Mouse (Mus musculus) midbrain, embryonic 16.5 days (tissue): Measurements from ENCODE around the gene Tspan11. TPM values are rescaled to one million over a fixed set of nuclear protein-coding genes. Genes with fewer than 3 reads are reported as not detected.
A peak's percentile ranks its signal among the peaks of the same experiment; 100 is the strongest.

Experiments
- ATAC-seq: fragments of 200-750 bp; cut with Nextera tagmentation; 2 replicates; pipeline ENCODE4 v1.8.0; 2017; ENCODE audit warnings: moderate TSS enrichment
- H3K27ac ChIP-seq: fragments of 300-500 bp; sonication (generic); 2 replicates; pipeline ENCODE4 v1.5.1; 2014; ENCODE audit warnings: mild to moderate bottlenecking, low read length, mixed read lengths
- H3K27me3 ChIP-seq: fragments of 300-500 bp; sonication (generic); 2 replicates; pipeline ENCODE4 v1.6.1; 2014; ENCODE audit warnings: low read depth, low read length, mixed read lengths; ENCODE audit not compliant: control insufficient read depth, insufficient read depth
- H3K36me3 ChIP-seq: fragments of 300-500 bp; sonication (generic); 2 replicates; pipeline ENCODE4 v1.6.1; 2014; ENCODE audit warnings: mild to moderate bottlenecking, low read length, moderate library complexity, mixed read lengths; ENCODE audit not compliant: control insufficient read depth, insufficient read depth
- H3K4me1 ChIP-seq: fragments of 300-500 bp; sonication (generic); 2 replicates; pipeline ENCODE4 v1.6.1; 2014; ENCODE audit warnings: mild to moderate bottlenecking, low read length, mixed read lengths; ENCODE audit not compliant: control insufficient read depth, insufficient read depth
- H3K4me2 ChIP-seq: fragments of 300-500 bp; sonication (generic); 2 replicates; pipeline ENCODE4 v1.6.1; 2014; ENCODE audit warnings: mild to moderate bottlenecking, low read length, mixed read lengths
- H3K4me3 ChIP-seq: fragments of 300-500 bp; sonication (generic); 2 replicates; pipeline ENCODE4 v1.5.1; 2014; ENCODE audit warnings: low read depth, mild to moderate bottlenecking, low read length, moderate library complexity, mixed read lengths
- H3K9ac ChIP-seq: fragments of 300-500 bp; sonication (generic); 2 replicates; pipeline ENCODE4 v1.6.1; 2014; ENCODE audit warnings: low read depth, low read length, mixed read lengths
- H3K9me3 ChIP-seq: fragments of 300-500 bp; sonication (generic); replicated peaks from 2 replicates; pipeline ENCODE4 v1.6.1; 2014; ENCODE audit warnings: mild to moderate bottlenecking, low read length, mixed read lengths; ENCODE audit not compliant: control insufficient read depth, poor library complexity, severe bottlenecking
- WGBS: fragments of 180-500 bp; shearing (Covaris S2); extraction: QIAGEN DNeasy Blood & Tissue Kit; methylation state at CpG from one replicate; pipeline ENCODE4 v1.1.7; 2014; 5-methylcytosine and 5-hydroxymethylcytosine counted together
- polyA plus RNA-seq: library from polyadenylated mRNA; unstranded; fragments of >200 nt; fragmentation: Nextera tagmentation; extraction: Ambion mirVana; gene quantifications from 2 replicates; pipeline ENCODE4 v1.2.1, GENCODE M21; 2015

Tspan11 gene
- polyA plus RNA-seq = 5.5 and 5.7 TPM in 2 replicates

DNA sequence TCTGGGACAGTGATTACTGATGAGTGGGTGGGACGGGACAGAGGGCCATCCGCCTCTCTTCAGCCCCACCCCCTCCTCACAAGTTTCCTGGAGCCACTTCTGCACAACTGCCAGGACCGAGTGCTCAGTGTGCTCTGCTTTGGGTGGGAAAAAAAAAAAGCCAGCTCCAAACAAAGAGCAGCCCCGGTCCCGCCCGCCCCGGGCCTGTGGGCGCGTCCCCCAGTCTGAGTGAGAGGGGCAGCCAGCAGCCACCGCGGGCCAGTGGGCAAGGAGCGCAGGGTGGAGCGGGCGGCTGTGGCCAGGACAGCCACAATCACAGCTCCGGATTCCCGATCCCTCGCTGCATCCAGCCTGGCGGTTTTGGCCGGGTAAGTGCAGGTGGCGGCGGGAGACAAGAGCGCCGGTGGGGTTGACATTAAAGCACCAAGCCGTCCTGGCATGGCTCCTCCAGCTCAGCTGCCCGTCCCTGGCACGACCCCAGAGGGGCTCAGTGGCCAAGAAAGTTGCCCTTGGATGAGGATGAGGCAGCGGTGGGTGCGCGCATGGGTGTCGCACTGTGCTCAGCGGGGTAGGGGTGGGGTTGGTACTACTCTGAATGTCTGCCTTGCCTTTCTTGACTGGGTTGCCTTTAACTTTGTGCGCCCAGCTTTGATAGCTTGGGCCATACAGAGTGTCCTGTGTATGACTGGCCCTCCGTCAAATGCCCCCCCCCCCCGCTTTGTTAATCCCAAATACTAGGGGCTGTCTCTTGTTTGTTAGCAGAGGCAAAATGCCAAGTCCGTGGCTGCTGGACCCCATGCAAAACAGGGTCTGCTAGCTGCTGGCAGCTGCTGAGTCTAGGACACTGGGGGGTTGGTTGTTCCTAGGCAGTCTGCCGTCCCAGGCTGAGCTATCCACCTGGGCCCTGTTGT, at the start of gene Tspan11:
Gene Tspan11 (plus strand): TSS at position 79 of the 911 bp plus-strand sequence.
- Histone ChIP-seq H3K9me3 (no peaks in the 10 kb centered on the region), H3K4me3 (peak within 1 kb of the TSS; percentile 52), H3K9ac (peak within 1 kb of the TSS; percentile 78), H3K4me1 (peaks cover 14% of the 10 kb centered on the region), H3K27me3 (no peaks in the 10 kb centered on the region; the same call in 1 of the 2 replicates), H3K4me2 (peak within 1 kb of the TSS; percentile 90), H3K36me3 (no peaks in the 10 kb centered on the region), H3K27ac (peak within 1 kb of the TSS; percentile 66)
- under 1% methylated on average over 31 of the region's 36 CpGs for WGBS
- peak; percentile 87 for ATAC-seq

DNA sequence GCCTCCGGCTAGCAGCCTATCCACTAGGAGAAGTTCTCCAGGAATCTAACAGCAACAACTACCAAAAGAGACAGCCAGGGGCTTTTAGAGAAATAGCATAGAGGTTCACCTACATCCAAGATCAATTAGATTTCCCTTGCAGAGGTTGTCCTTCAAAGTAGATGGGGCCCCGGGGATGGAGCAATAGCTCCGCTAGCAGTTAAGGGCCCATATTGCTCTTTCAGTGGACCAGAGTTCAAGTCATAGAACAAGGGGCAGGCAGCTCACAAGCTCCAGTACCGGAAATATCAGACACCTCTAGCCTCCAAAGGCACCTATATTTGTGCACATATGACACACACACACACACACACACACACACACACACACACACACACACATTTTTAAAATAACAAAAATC, 49.5 kb upstream of the Tspan11 start:
- H3K4me2 ChIP-seq = no peak overlapping the region
- H3K9me3 ChIP-seq = no peaks in the 10 kb centered on the region; the same call in 1 of the 2 replicates
- H3K9ac ChIP-seq = no peak overlapping the region
- H3K36me3 ChIP-seq = no peaks in the 10 kb centered on the region
- ATAC-seq = no peak
- WGBS = 97% methylated on average over 4 of the region's 4 CpGs
- no peaks in the 10 kb centered on the region for H3K4me1 ChIP-seq
- H3K27me3 ChIP-seq = no peaks in the 10 kb centered on the region
- H3K27ac ChIP-seq = no peak overlapping the region
- no peak overlapping the region for H3K4me3 ChIP-seq

DNA sequence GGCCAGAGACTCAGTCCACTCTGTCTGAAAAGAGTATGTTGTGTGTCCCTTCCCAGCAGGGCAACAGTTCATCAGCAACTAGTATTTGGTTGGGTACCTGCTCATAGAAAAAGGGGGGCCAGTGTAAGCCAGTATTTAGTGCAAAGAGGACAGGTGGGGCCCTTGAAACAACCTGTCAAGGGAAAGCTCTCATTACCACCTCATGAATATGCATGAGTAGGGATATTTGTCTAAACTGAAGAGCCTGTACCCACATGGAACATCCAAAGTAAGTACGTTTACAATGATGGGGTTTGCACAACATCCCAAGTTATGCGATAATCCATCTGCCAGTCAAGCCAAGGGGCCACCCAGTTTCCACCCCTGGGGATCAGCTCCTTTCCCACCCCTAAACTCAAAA, 47.9 kb upstream of the Tspan11 start:
- WGBS = 78% methylated on average over 2 of the region's 2 CpGs
- no peaks in the 10 kb centered on the region for H3K36me3 ChIP-seq
- ATAC-seq = no peak
- H3K9me3 ChIP-seq = no peaks in the 10 kb centered on the region; the same call in 1 of the 2 replicates
- no peaks in the 10 kb centered on the region for H3K4me1 ChIP-seq
- H3K27me3 ChIP-seq = no peaks in the 10 kb centered on the region
- H3K9ac ChIP-seq = no peak overlapping the region
- H3K27ac ChIP-seq = no peak overlapping the region
- H3K4me2 ChIP-seq = no peak overlapping the region
- no peak overlapping the region for H3K4me3 ChIP-seq

DNA sequence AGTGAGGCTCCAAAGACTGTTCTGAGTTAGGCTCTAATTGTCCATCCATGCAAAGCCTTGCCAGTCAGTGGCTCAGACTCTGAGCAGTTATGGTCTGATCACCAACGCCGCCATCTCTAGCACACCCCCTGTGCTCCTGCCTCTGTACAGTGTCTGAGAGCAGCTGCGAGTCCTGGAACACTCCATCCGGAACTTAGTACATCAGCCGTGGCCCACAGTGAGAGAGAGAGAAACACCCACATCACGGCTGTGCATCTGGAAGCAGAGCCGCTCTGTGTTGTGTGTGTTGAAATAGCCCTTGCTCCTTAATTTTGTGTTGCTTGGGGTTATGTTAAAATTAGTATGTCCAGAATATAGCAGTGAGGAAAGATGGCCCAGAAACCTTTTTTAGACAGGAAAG, 47.2 kb upstream of the Tspan11 start:
- WGBS = 78% methylated on average over 7 of the region's 7 CpGs
- no peaks in the 10 kb centered on the region; the same call in 1 of the 2 replicates for H3K9me3 ChIP-seq
- H3K4me3 ChIP-seq = no peak overlapping the region
- no peaks in the 10 kb centered on the region for H3K36me3 ChIP-seq
- no peak for ATAC-seq
- H3K27me3 ChIP-seq = no peaks in the 10 kb centered on the region
- no peak overlapping the region for H3K9ac ChIP-seq
- no peak overlapping the region for H3K4me2 ChIP-seq
- H3K4me1 ChIP-seq = no peaks in the 10 kb centered on the region
- no peak overlapping the region for H3K27ac ChIP-seq

DNA sequence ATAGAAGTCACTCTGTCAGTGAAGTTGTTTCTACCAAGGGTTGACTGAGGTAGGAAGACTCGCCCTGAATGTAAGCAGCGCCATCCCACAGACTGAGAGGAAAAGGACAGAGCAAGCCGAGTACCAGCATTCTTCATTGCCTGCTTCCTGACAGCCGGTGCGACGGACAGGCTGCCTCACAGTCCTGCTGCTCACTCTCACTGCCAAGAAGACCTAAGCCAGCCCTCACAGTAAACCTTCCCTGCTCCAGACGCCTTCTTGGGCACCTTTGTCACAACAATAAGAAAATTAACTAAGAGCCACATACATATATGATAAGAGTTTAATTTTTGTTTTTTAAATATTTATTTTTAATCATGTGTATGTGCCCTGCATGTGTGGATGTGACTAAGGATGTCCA, 46.1 kb upstream of the Tspan11 start:
- 71% methylated on average over 7 of the region's 7 CpGs for WGBS
- Histone ChIP-seq H3K9ac (no peak overlapping the region), H3K36me3 (no peaks in the 10 kb centered on the region), H3K4me2 (no peak overlapping the region), H3K27ac (no peak overlapping the region), H3K4me3 (no peak overlapping the region), H3K9me3 (no peaks in the 10 kb centered on the region; the same call in 1 of the 2 replicates), H3K4me1 (no peaks in the 10 kb centered on the region), H3K27me3 (no peaks in the 10 kb centered on the region)
- ATAC-seq = no peak

DNA sequence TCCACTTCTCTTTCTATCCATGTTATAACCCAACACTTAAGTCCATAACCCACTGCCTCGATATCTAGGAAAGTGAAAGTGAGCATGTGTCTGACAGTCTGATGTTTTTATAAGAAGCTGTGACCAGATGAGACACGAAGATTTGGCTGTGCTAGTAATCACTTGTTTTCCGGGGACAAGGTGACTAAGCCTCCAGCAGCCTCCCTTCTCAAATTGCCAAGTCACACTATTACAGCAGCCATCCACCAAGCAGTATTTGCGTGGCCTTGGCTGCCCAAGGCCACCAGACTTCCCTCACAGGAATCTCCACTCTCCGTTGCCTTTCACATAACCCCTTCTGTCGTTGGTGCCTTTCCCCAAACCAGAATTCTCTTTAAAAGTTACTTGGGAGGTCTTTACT, 40.9 kb upstream of the Tspan11 start:
- Histone ChIP-seq H3K4me2 (no peak overlapping the region), H3K4me1 (no peaks in the 10 kb centered on the region), H3K36me3 (no peaks in the 10 kb centered on the region), H3K4me3 (no peak overlapping the region), H3K27ac (no peak overlapping the region), H3K27me3 (peaks cover 2% of the 10 kb centered on the region; the same call in 1 of the 2 replicates), H3K9me3 (no peaks in the 10 kb centered on the region; the same call in 1 of the 2 replicates), H3K9ac (no peak overlapping the region)
- ATAC-seq = no peak
- 89% methylated on average over 6 of the region's 6 CpGs for WGBS

DNA sequence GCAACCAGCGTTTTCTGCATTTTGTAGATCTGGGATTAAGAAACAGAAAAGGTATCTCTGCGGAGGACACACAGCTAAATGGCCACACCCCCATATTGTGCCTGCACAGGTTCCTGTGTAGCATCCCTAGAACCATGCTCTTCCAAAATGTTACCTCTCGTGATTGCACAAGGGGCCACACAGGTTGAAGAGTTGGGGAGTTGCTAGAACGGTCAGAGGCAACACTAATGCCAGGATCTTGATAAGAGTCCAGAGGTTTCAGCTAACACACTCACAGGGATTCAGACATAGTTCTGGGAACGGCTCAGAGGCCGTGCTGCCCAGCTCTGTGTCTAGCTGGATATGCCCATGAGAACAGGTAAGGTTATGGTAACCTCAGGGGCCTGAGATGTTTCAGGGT, 37.9 kb upstream of the Tspan11 start:
- Histone ChIP-seq H3K4me3 (no peak overlapping the region), H3K9ac (no peak overlapping the region), H3K27me3 (peaks cover 2% of the 10 kb centered on the region; the same call in 1 of the 2 replicates), H3K36me3 (no peaks in the 10 kb centered on the region), H3K4me1 (peaks cover 7% of the 10 kb centered on the region), H3K4me2 (no peak overlapping the region), H3K27ac (no peak overlapping the region), H3K9me3 (no peaks in the 10 kb centered on the region)
- ATAC-seq = no peak
- 84% methylated on average over 6 of the region's 6 CpGs for WGBS

DNA sequence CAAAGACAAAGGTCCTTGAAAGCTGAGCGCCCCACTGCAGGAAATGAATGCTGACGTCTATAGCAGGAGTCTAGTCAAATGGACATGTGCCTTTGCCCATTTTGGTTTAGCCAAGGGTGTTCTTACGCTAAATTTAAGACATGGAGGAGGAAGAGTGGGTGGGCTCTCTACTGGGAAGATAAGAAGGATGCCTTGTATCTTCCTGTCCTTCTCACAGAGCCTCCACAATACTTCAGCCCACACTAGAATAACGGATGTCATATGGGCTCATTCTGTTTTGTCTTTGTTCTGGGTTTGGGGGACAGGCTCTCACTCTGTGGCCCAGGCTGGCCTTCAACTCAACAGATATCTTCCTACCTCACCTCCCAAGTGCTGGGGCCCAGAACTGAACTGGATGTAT, 35.8 kb upstream of the Tspan11 start:
- peaks cover 7% of the 10 kb centered on the region for H3K4me1 ChIP-seq
- no peak overlapping the region for H3K9ac ChIP-seq
- no peaks in the 10 kb centered on the region for H3K9me3 ChIP-seq
- no peak overlapping the region for H3K27ac ChIP-seq
- no peak overlapping the region for H3K4me3 ChIP-seq
- no peak for ATAC-seq
- no peaks in the 10 kb centered on the region for H3K36me3 ChIP-seq
- H3K4me2 ChIP-seq = no peak overlapping the region
- peaks cover under 1% of the 10 kb centered on the region; the same call in 1 of the 2 replicates for H3K27me3 ChIP-seq
- 94% methylated on average over 4 of the region's 4 CpGs for WGBS

DNA sequence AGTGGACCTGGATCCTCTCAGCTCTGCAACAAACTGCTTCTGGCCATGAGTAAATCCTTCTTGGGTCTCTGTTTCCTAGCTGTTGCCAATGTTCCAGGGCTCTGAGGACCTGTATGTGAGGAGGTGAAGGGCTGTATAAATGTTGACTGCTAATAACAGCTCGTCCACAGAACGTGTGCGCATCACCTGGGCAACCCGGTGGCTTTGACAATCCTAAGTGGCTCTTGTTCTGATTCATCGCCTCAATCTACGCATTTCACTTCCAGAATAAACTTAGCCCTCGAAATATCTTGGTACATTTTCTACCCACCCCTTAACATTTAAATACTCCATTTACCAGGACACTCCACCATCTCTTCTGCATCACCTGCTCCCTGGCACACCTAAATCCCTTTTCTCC, 34.1 kb upstream of the Tspan11 start:
- Histone ChIP-seq H3K9ac (no peak overlapping the region), H3K27me3 (no peaks in the 10 kb centered on the region), H3K4me3 (no peak overlapping the region), H3K9me3 (no peaks in the 10 kb centered on the region), H3K36me3 (no peaks in the 10 kb centered on the region), H3K27ac (no peak overlapping the region), H3K4me1 (peaks cover 7% of the 10 kb centered on the region), H3K4me2 (no peak overlapping the region)
- ATAC-seq = no peak
- WGBS = 90% methylated on average over 7 of the region's 7 CpGs
